7 mouse cellular contexts compared by ENCODE assay signal in the genomic region with DNA sequence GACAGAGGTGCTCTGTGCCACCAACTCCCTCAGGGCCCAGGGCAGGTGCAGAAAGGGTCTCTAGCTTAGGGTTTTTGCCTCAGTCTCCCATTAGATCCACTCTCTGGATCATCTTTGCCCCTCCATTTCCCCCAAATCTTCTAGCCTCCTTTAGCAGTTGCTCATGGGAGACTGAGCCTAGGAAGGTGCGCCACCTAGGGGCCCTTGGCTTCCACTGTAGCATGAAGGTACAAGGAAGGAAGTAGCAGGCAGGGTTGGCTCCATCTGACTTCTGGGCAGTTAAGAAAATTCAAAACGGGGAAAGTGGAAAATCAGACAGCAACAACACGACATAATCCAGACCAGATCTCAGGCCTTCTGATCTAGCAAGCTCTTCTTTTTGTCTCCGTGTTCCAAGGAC. TPM values are rescaled to one million over a fixed set of nuclear protein-coding genes. Genes with fewer than 3 reads are reported as not detected.
A peak's percentile ranks its signal among the peaks of the same experiment; 100 is the strongest.
DNase-seq lines count a peak whose midpoint lies in the region; ATAC-seq and TF ChIP-seq lines count a peak whose summit lies in the region.

No protein-coding gene starts in this region.

- peaks cover 71% of the 10 kb centered on the region for H3K27me3 ChIP-seq in E14TG2a.4 (ENCODE audit: insufficient read depth, low read length)
- no peaks in the 10 kb centered on the region; the same call in 1 of the 2 replicates for H3K27me3 ChIP-seq in forebrain, embryonic 14.5 days (replicated peaks; ENCODE audit: control insufficient read depth, insufficient read depth, low read length)

- H3K4me3 ChIP-seq in E14TG2a.4 (replicated peaks; ENCODE audit: low read length): no peak overlapping the region
- no peak overlapping the region for H3K4me3 ChIP-seq in forebrain, embryonic 14.5 days (ENCODE audit: low read depth, low read length)

- no peak overlapping the region for H3K9ac ChIP-seq in forebrain, embryonic 14.5 days (ENCODE audit: low read length)

- H3K4me2 ChIP-seq in forebrain, embryonic 14.5 days (ENCODE audit: low read length): no peak overlapping the region

- no peaks in the 10 kb centered on the region for H3K9me3 ChIP-seq in E14TG2a.4 (ENCODE audit: low read length)
- no peaks in the 10 kb centered on the region for H3K9me3 ChIP-seq in forebrain, embryonic 14.5 days (replicated peaks; ENCODE audit: control insufficient read depth, low read length)

- peak; percentile 88 for TF ChIP-seq CTCF in E14TG2a.4 (conservative IDR thresholded peaks at IDR 0.05; ENCODE audit: low read length)

- peaks cover 41% of the 10 kb centered on the region for H3K4me1 ChIP-seq in E14TG2a.4 (replicated peaks; ENCODE audit: low read depth, low read length)
- H3K4me1 ChIP-seq in forebrain, embryonic 14.5 days (ENCODE audit: control insufficient read depth, insufficient read depth, low read length): peaks cover 36% of the 10 kb centered on the region

- ATAC-seq in cerebellum, adult (ENCODE audit: insufficient number of reproducible peaks, low FRiP score, low TSS enrichment): peak; percentile 62
- peak; percentile 57 for ATAC-seq in forebrain, embryonic 14.5 days

- H3K36me3 ChIP-seq in E14TG2a.4 (ENCODE audit: insufficient read depth, low read length): no peaks in the 10 kb centered on the region
- H3K36me3 ChIP-seq in forebrain, embryonic 14.5 days (ENCODE audit: control insufficient read depth, insufficient read depth, low read length): no peaks in the 10 kb centered on the region

- peak; percentile 88 for DNase-seq in 3T3-L1 (ENCODE audit: low read depth, low spot score)
- peak; percentile 87 for DNase-seq in forebrain, embryonic 14.5 days (ENCODE audit: low spot score)
- peak; percentile 66 for DNase-seq in kidney, adult 9 months
- peak; percentile 62 for DNase-seq in lung, adult 18-20 months
- peak; percentile 38 to 46 for DNase-seq in right cerebral cortex, postnatal 36 days (ENCODE audit: low spot score in 2 of 2)

- 7% methylated on average over 4 of the region's 4 CpGs for WGBS in forebrain, embryonic 14.5 days

- no peak overlapping the region for H3K27ac ChIP-seq in forebrain, embryonic 14.5 days (ENCODE audit: low read depth, low read length)

RNA-seq across cellular contexts. Expression of a gene that starts 36.4 kb away (rescaled TPM):
- 38.8 and 55.8 TPM in 2 replicates for polyA plus RNA-seq in forebrain, embryonic 14.5 days (2014; fragmentation: Nextera tagmentation; extraction: Ambion mirVana)
